Mouse (Mus musculus) embryonic facial prominence, embryonic 11.5 days (tissue): ENCODE measurements around the gene Pgm5. TPM values are rescaled to one million over a fixed set of nuclear protein-coding genes. Genes with fewer than 3 reads are reported as not detected.

Experiments used
- ATAC-seq: fragments of 200-750 bp; cut with Nextera tagmentation; replicated peaks from 2 replicates; pipeline ENCODE4 v1.8.0; 2017; ENCODE audit warnings: low read depth; ENCODE audit not compliant: insufficient number of reproducible peaks, low FRiP score, low TSS enrichment
- DNase-seq: peaks from one replicate; pipeline ENCODE4 v3.0.0-alpha.2; 2015; ENCODE audit warnings: low spot score
- H3K27ac ChIP-seq: fragments of 300-500 bp; sonication (generic); replicated peaks from 2 replicates; pipeline ENCODE4 v1.5.1; 2014; ENCODE audit warnings: mild to moderate bottlenecking, low read depth, low read length, control low read depth
- H3K27me3 ChIP-seq: fragments of 300-500 bp; sonication (generic); 2 replicates; pipeline ENCODE4 v1.6.1; 2014; ENCODE audit warnings: mild to moderate bottlenecking, low read length, moderate library complexity, mixed read lengths; ENCODE audit not compliant: control insufficient read depth, insufficient read depth
- H3K36me3 ChIP-seq: fragments of 300-500 bp; sonication (generic); replicated peaks from 2 replicates; pipeline ENCODE4 v1.6.1; 2014; ENCODE audit warnings: low read depth, mild to moderate bottlenecking, low read length, moderate library complexity, mixed read lengths; ENCODE audit not compliant: control insufficient read depth, insufficient read depth
- H3K4me1 ChIP-seq: fragments of 300-500 bp; sonication (generic); 2 replicates; pipeline ENCODE4 v1.6.1; 2014; ENCODE audit warnings: low read length, mixed read lengths; ENCODE audit not compliant: control insufficient read depth, insufficient read depth
- H3K4me2 ChIP-seq: fragments of 300-500 bp; sonication (generic); 2 replicates; pipeline ENCODE4 v1.6.1; 2014; ENCODE audit warnings: low read depth, mild to moderate bottlenecking, control low read depth, low read length, moderate library complexity
- H3K4me3 ChIP-seq: fragments of 300-500 bp; sonication (generic); 2 replicates; pipeline ENCODE4 v1.5.1; 2014; ENCODE audit warnings: low read depth, low read length, control low read depth
- H3K9ac ChIP-seq: fragments of 300-500 bp; sonication (generic); replicated peaks from 2 replicates; pipeline ENCODE4 v1.6.1; 2014; ENCODE audit warnings: mild to moderate bottlenecking, control low read depth, low read length
- H3K9me3 ChIP-seq: fragments of 300-500 bp; sonication (generic); replicated peaks from 2 replicates; pipeline ENCODE4 v1.6.1; 2016; ENCODE audit warnings: mild to moderate bottlenecking, low read length, inconsistent platforms, mixed read lengths; ENCODE audit not compliant: control insufficient read depth
- WGBS: fragments of 180-500 bp; shearing (Covaris S2); extraction: QIAGEN DNeasy Blood & Tissue Kit; methylation state at CpG from one replicate; pipeline ENCODE4 v1.1.7; 2014; 5-methylcytosine and 5-hydroxymethylcytosine counted together
- polyA plus RNA-seq: library from polyadenylated mRNA; unstranded; fragments of >200 nt; fragmentation: Nextera tagmentation; extraction: Ambion mirVana; gene quantifications from 2 replicates; pipeline ENCODE4 v1.2.1, GENCODE M21; 2014

Pgm5 gene
- polyA plus RNA-seq, 1 experiment from 2014 or later: 1.3 TPM

GRCm38 (mm10) chr19:24783736-24784135 is 77.9 kb downstream of the Pgm5 start:
- WGBS: 27% methylated on average over 9 of the region's 9 CpGs
- Histone ChIP-seq H3K4me3 (no peak overlapping the region), H3K27ac (peak overlapping the region; percentile 49), H3K9me3 (no peaks in the 10 kb centered on the region), H3K27me3 (no peaks in the 10 kb centered on the region), H3K9ac (no peak overlapping the region), H3K4me2 (peak overlapping the region; percentile 5; the same call in 1 of the 2 replicates), H3K4me1 (peaks cover 3% of the 10 kb centered on the region; the same call in 1 of the 2 replicates), H3K36me3 (no peaks in the 10 kb centered on the region)
- peak; percentile 80 for ATAC-seq
- peak; percentile 89 for DNase-seq

DNA sequence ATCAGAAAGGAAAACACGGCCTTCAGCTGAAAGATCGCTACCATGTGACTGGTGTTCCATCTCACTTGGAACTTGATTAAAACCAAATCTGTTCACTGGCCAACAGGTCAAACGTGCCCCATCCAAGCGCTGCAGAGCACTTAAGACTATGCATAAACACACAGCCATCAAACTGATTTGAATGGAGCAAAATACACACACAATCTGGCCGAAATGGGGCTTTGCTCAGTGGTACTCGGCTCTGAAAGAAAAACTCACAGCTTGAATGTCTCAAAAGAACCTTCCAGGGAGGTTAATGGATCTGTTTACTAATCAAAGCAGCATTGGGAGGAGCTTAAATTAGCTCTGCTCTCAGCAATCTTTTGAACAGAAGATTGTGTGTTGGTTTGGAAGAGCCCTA is 81.7 kb downstream of the Pgm5 start:
- ATAC-seq (no peak), DNase-seq (peak; percentile 37)
- H3K27me3 ChIP-seq: no peaks in the 10 kb centered on the region
- no peak overlapping the region for H3K4me2 ChIP-seq
- no peaks in the 10 kb centered on the region for H3K9me3 ChIP-seq
- no peaks in the 10 kb centered on the region for H3K36me3 ChIP-seq
- H3K4me3 ChIP-seq: no peak overlapping the region
- peaks cover 3% of the 10 kb centered on the region; the same call in 1 of the 2 replicates for H3K4me1 ChIP-seq
- 27% methylated on average over 6 of the region's 6 CpGs for WGBS
- no peak overlapping the region for H3K9ac ChIP-seq
- H3K27ac ChIP-seq: no peak overlapping the region

DNA sequence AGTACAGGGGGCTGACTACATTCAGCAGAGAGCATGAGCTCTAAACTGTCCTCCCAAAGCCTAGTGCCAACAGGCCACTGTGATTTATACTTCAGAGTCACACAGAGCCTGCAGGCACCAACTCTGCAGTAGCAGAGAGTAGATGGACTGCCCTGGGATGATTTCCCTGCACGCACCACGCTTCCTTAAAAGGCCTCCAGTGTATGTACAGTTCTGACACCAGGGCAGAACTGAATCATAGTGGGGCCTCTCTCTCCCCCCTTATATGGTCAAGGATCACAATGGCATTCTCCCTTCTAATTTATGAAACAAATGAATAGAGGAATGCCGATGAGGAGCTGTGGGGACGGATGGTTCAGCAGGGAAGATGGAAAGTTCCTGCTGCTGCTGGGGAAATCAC is 91.3 kb downstream of the Pgm5 start:
- Histone ChIP-seq H3K36me3 (no peaks in the 10 kb centered on the region), H3K4me2 (no peak overlapping the region), H3K27ac (no peak overlapping the region), H3K27me3 (no peaks in the 10 kb centered on the region), H3K9me3 (no peaks in the 10 kb centered on the region), H3K4me1 (no peaks in the 10 kb centered on the region), H3K9ac (no peak overlapping the region), H3K4me3 (no peak overlapping the region)
- no peak for DNase-seq
- WGBS: 86% methylated on average over 4 of the region's 4 CpGs
- ATAC-seq: no peak

- DNase-seq (no peak), ATAC-seq (no peak)
- Histone ChIP-seq H3K4me2 (no peak overlapping the region), H3K4me3 (no peak overlapping the region), H3K4me1 (no peaks in the 10 kb centered on the region), H3K9ac (no peak overlapping the region), H3K27ac (no peak overlapping the region), H3K9me3 (no peaks in the 10 kb centered on the region), H3K36me3 (no peaks in the 10 kb centered on the region), H3K27me3 (no peaks in the 10 kb centered on the region)
- WGBS: 89% methylated on average over 6 of the region's 6 CpGs
Observed at GRCm38 (mm10) chr19:24767401-24767800, 94.3 kb downstream of the Pgm5 start.

DNA sequence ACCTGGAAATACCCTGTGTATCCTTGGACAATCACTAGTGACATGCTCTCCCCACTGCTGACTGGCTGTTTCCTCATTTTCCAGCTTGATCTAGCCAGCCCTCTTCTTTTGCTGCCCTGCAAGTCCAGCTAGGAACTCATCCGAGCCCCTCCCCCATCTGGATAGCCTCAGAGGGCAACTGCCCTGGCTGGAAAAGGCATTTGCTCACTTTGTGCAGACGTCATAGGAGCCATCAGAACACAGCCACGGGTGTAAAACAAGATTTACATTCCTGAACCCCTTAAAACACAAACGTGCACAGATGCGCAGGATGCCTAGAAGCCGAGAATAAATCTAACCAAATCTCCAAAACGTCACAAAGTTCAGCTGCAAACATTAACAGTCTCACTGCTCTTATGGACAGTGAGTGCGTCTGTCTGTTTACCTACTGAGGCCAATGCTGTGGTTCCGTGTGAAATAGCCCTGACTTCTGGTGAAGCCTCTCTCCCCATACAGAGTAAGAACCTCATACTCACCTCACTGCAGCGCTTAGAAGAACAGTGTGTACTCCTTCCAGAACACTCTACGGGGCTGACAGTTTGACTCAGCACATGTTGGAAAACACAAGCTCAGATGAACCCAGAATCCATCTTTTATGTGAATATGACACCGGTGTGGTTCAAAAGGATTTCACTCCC is 99.0 kb downstream of the Pgm5 start:
- H3K27ac ChIP-seq: no peak overlapping the region
- H3K27me3 ChIP-seq: no peaks in the 10 kb centered on the region
- DNase-seq (no peak), ATAC-seq (no peak)
- H3K9me3 ChIP-seq: no peaks in the 10 kb centered on the region
- no peak overlapping the region for H3K4me3 ChIP-seq
- H3K4me2 ChIP-seq: no peak overlapping the region
- no peaks in the 10 kb centered on the region for H3K36me3 ChIP-seq
- 61% methylated on average over 12 of the region's 12 CpGs for WGBS
- no peak overlapping the region for H3K9ac ChIP-seq
- H3K4me1 ChIP-seq: no peaks in the 10 kb centered on the region

DNA sequence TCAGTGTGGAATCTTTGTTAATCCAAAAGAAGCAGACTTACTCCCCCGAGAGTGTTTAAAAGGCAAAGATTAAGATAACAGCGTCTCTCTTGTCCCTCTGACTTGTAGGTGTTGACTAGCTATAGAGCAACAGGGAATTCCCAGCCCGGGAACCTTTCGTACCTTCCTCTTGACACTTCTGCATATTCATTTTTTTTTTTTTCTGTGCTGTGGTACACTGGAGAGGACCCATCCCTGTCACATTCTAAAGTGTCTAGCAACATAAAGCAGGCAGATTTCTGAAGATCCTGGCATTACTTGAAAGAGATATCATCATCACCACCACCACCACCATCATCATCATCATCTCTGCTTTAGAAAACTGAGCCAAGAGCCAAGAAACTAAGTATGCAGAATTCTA is 105.0 kb downstream of the Pgm5 start:
- Histone ChIP-seq H3K4me2 (no peak overlapping the region), H3K4me1 (no peaks in the 10 kb centered on the region), H3K27me3 (no peaks in the 10 kb centered on the region), H3K27ac (no peak overlapping the region), H3K36me3 (no peaks in the 10 kb centered on the region), H3K9ac (no peak overlapping the region), H3K9me3 (no peaks in the 10 kb centered on the region), H3K4me3 (no peak overlapping the region)
- WGBS: 80% methylated on average over 4 of the region's 4 CpGs
- DNase-seq (no peak), ATAC-seq (no peak)

DNA sequence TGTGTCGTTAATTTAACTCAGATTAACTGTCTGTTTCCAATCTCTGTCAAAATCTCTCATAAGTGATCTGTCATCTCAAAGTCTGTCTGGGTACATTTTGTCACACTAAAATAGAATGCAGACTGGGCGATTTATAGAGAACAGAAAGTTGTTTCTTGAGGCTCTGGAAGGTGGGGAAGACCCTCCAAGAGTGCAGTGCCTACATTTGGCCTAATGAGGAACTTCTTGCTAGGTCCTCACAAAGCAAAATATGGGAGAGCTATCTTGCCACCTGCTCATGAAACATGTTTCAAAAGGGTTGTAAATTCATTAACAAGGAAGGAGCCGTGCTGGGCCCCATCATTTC is 107.2 kb downstream of the Pgm5 start:
- H3K4me2 ChIP-seq: no peak overlapping the region
- no peaks in the 10 kb centered on the region for H3K9me3 ChIP-seq
- WGBS: 81% methylated on average over 3 of the region's 3 CpGs
- DNase-seq: no peak
- no peak overlapping the region for H3K9ac ChIP-seq
- H3K4me1 ChIP-seq: no peaks in the 10 kb centered on the region
- no peaks in the 10 kb centered on the region for H3K36me3 ChIP-seq
- H3K27ac ChIP-seq: no peak overlapping the region
- ATAC-seq: no peak
- H3K4me3 ChIP-seq: no peak overlapping the region
- H3K27me3 ChIP-seq: no peaks in the 10 kb centered on the region

DNA sequence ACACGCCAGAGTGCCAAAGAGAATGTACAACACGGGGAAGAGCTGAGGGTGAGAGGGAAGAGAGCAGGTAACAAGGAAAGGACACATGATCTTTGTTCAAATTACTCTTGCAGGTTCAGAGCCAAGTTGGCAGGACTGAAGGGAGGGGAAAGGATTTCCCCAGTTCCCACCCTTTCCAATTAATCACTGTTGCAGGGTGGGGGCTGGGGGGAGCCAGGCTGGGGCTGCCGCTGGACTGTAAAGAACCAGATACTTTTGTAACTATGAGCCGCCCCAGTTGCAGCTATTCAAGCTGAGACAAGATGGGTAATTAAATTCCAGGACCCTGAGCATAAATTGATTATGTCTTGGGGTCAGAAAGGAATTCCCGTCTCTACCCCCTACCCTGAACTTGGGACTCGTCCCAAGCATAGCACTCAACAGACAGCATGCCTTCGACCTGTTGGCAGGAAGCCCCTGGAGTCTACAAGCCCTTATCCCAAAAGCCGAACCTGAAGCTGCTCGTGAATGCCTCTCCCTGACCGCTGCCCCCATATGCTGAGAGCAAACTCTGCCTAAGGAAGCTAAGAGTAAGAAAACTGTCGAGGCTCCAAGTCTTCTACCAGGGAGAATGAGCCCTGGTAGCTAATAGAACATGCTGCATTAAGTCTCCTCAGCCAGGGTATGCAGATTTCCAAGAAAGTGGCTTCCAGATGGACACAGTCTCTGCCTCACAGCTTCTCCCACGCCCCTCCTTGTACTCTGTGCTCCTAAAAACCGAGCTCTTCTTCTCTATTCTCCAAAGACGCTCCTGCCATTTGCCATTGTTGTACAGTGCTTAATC is 107.8 kb downstream of the Pgm5 start:
- no peak overlapping the region for H3K27ac ChIP-seq
- DNase-seq: no peak

More for the DNA sequence above, 107.8 kb downstream of the Pgm5 start:
- no peak overlapping the region for H3K4me3 ChIP-seq
- H3K9me3 ChIP-seq: no peaks in the 10 kb centered on the region
- no peaks in the 10 kb centered on the region for H3K36me3 ChIP-seq
- no peak overlapping the region for H3K4me2 ChIP-seq
- H3K27me3 ChIP-seq: no peaks in the 10 kb centered on the region
- no peak overlapping the region for H3K9ac ChIP-seq
- WGBS: 61% methylated on average over 14 of the region's 14 CpGs
- no peak for ATAC-seq
- H3K4me1 ChIP-seq: no peaks in the 10 kb centered on the region
